Mouse (Mus musculus) myocyte (in vitro differentiated cells): Measurements from ENCODE around the gene Luzp1. TPM values are rescaled to one million over a fixed set of nuclear protein-coding genes. Genes with fewer than 3 reads are reported as not detected.

Source experiments
- H3K27me3 ChIP-seq: one replicate; pipeline ENCODE4 v1.6.1; 2011; ENCODE audit not compliant: control insufficient read depth, insufficient read depth, insufficient read length
- H3K36me3 ChIP-seq: one replicate; pipeline ENCODE4 v1.6.1; 2011; ENCODE audit not compliant: control insufficient read depth, insufficient read depth
- H3K4me2 ChIP-seq: one replicate; pipeline ENCODE4 v1.6.1; 2011; ENCODE audit warnings: low read depth, control low read depth
- H3K4me3 ChIP-seq: one replicate; pipeline ENCODE4 v1.5.1; 2011; ENCODE audit warnings: mild to moderate bottlenecking, control low read depth, moderate library complexity
- H3K79me2 ChIP-seq: one replicate; pipeline ENCODE4 v1.6.1; 2011; ENCODE audit not compliant: control insufficient read depth, insufficient read depth
- H3ac ChIP-seq: one replicate; pipeline ENCODE4 v1.6.1; 2011; ENCODE audit not compliant: control insufficient read depth, insufficient read length
- CEBPB ChIP-seq: IDR thresholded peaks from 2 replicates; pipeline ENCODE4 v1.6.1; 2011; ENCODE audit warnings: mild to moderate bottlenecking, moderate library complexity; ENCODE audit not compliant: poor library complexity, insufficient read depth, severe bottlenecking
- E2F4 ChIP-seq: IDR thresholded peaks from one replicate; pipeline ENCODE4 v1.6.1; 2011; ENCODE audit warnings: mild to moderate bottlenecking, control low read depth, moderate library complexity; ENCODE audit not compliant: insufficient read depth
- MAX ChIP-seq: IDR thresholded peaks from one replicate; pipeline ENCODE4 v1.6.1; 2011; ENCODE audit warnings: low read depth, mild to moderate bottlenecking, control low read depth
- MYOD1 ChIP-seq, 3 experiments: IDR thresholded peaks; one replicate each; pipeline ENCODE4 v1.6.1; 2011; ENCODE audit warnings: control low read depth in 2 of 3, low read depth in 2 of 3, mild to moderate bottlenecking in 2 of 3, moderate library complexity in 1 of 3; ENCODE audit not compliant: insufficient read length in 2 of 3, control insufficient read depth in 1 of 3
- MYOG ChIP-seq, 3 experiments: IDR thresholded peaks; one replicate each; pipeline ENCODE4 v1.6.1; 2011; ENCODE audit warnings: control low read depth in 2 of 3, low read depth in 2 of 3, mild to moderate bottlenecking in 2 of 3; ENCODE audit not compliant: insufficient read length in 2 of 3, control insufficient read depth in 1 of 3, insufficient read depth in 1 of 3
- POLR2A ChIP-seq: IDR thresholded peaks from one replicate; pipeline ENCODE4 v1.6.1; 2011; ENCODE audit warnings: low read depth, mild to moderate bottlenecking, control low read depth, moderate library complexity; ENCODE audit not compliant: insufficient read length
- POLR2AphosphoS2 ChIP-seq: IDR thresholded peaks from one replicate; pipeline ENCODE4 v1.6.1; 2011; ENCODE audit warnings: low read depth, control low read depth; ENCODE audit not compliant: insufficient read length
- REST ChIP-seq: IDR thresholded peaks from one replicate; pipeline ENCODE4 v1.6.1; 2011; ENCODE audit warnings: mild to moderate bottlenecking, control low read depth, moderate library complexity; ENCODE audit not compliant: insufficient read depth, insufficient read length
- SRF ChIP-seq: IDR thresholded peaks from one replicate; pipeline ENCODE4 v1.6.1; 2011; ENCODE audit warnings: low read depth; ENCODE audit not compliant: control insufficient read depth, insufficient read length
- TCF12 ChIP-seq: IDR thresholded peaks from one replicate; pipeline ENCODE4 v1.6.1; 2011; ENCODE audit warnings: mild to moderate bottlenecking, control low read depth; ENCODE audit not compliant: poor library complexity, insufficient read depth, severe bottlenecking
- TCF3 ChIP-seq: IDR thresholded peaks from one replicate; pipeline ENCODE4 v1.6.1; 2011; ENCODE audit warnings: low read depth, control low read depth; ENCODE audit not compliant: insufficient read length
- USF1 ChIP-seq: IDR thresholded peaks from one replicate; pipeline ENCODE4 v1.6.1; 2011; ENCODE audit warnings: low read depth, mild to moderate bottlenecking, control low read depth, moderate library complexity
- polyA plus RNA-seq: library from polyadenylated mRNA; unstranded; fragments of >200 nt; fragmentation: generic; extraction: Trizol; gene quantifications from one replicate; pipeline ENCODE4 v1.2.1, GENCODE M21; 2012; ENCODE audit warnings: missing spikeins

Luzp1 gene
- polyA plus RNA-seq, 1 experiment: 12.5 TPM

DNA sequence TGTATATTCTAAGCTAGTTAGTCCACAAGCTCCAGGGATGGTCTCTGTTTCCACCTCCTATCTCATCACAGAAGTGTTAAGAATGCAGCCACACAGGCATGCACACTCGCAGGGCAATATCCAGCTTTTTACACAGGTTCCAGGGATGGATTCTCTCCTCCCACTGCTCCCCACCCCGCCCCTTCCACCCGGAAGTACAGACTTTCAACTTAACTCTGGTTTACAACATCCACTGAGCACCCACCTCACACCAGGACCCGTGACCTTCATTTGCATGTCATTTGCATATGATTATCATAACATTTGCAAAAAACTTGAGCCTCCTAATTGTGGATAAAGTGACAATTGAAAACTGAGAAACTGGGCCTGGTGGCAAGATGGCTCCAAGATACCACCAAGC is 25.0 kb upstream of the Luzp1 start:
- Histone ChIP-seq H3K27me3 (no peaks in the 10 kb centered on the region), H3ac (no peak overlapping the region), H3K4me3 (no peak overlapping the region), H3K36me3 (no peaks in the 10 kb centered on the region), H3K4me2 (no peak overlapping the region), H3K79me2 (no peaks in the 10 kb centered on the region)
- TF ChIP-seq MYOG (IDR thresholded peaks at IDR 0.05; ENCODE audit: control insufficient read depth in 1 of 3, insufficient read depth in 1 of 3, insufficient read length in 2 of 3, low read depth in 2 of 3) (no peak), MYOD1 (IDR thresholded peaks at IDR 0.05; ENCODE audit: control insufficient read depth in 1 of 3, insufficient read length in 2 of 3, low read depth in 2 of 3) (no peak), USF1 (no peak), REST (no peak), POLR2A (no peak), E2F4 (no peak), CEBPB (no peak), TCF12 (no peak)

DNA sequence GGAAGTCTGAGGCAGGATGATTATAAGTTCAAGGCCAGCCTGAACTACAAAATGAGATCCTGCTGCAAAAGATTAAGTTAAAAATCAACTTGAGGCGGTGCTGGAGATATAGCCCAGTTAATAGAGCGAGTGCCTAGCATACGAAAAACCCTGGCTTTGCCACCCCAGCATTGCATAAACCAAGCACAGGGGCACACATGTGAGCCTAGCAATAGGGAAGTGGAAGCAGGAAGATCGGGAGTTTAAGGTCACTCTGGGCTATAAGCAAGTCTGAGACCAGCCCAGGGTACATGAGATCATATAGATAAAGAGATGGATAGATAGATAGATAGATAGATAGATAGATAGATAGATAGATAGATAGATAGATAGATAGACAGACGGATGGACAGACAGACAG is 19.8 kb upstream of the Luzp1 start:
- H3K27me3 ChIP-seq: no peaks in the 10 kb centered on the region
- H3K4me2 ChIP-seq: no peak overlapping the region
- TF ChIP-seq USF1 (no peak), POLR2AphosphoS2 (no peak), MAX (no peak), MYOG (IDR thresholded peaks at IDR 0.05; ENCODE audit: control insufficient read depth in 1 of 3, insufficient read depth in 1 of 3, insufficient read length in 2 of 3, low read depth in 2 of 3) (no peak), E2F4 (no peak)
- no peaks in the 10 kb centered on the region for H3K36me3 ChIP-seq
- no peak overlapping the region for H3ac ChIP-seq
- H3K4me3 ChIP-seq: no peak overlapping the region
- H3K79me2 ChIP-seq: no peaks in the 10 kb centered on the region

DNA sequence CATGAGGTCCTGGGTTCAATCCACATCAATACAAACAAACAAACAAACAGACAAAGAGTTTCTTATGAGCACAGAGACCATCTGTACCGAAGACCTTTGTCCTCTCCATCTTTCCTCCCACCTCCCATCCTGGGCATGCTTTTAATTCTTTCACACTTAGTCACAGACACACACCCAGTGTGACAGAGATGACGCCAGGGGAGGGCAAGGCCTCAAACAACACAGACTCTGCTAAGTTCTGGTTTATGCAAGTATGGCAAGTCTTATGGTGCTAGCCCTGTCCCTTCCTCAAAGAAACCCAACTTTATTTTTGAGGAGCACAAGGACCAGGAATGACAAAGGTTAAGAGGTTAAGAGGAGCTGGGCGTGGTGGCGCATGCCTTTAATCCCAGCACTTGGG is 19.3 kb upstream of the Luzp1 start:
- Histone ChIP-seq H3ac (no peak overlapping the region), H3K4me3 (no peak overlapping the region), H3K79me2 (no peaks in the 10 kb centered on the region), H3K36me3 (no peaks in the 10 kb centered on the region), H3K4me2 (no peak overlapping the region), H3K27me3 (no peaks in the 10 kb centered on the region)
- TF ChIP-seq E2F4 (no peak), REST (no peak), POLR2AphosphoS2 (no peak), USF1 (no peak), TCF12 (no peak), MYOD1 (IDR thresholded peaks at IDR 0.05; ENCODE audit: control insufficient read depth in 1 of 3, insufficient read length in 2 of 3, low read depth in 2 of 3) (no peak)

DNA sequence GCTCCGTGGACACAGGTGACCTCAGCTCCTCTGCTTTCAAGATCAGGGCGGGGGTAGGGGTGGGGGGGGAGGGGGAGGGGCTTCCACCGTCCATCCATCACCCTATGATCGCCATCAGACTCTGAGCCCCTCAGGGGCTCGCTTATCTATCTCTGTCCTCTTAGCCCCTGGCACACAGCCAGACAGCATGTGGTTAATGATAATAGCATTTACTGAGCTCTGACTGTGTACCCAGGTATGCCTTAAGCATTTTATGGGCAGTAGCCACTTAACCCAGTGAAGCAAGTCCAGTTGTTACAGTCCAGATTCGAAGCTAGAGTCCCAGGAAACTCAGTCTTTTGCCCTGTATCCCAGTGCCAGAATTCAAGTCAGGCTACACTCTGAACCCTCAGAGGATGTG is 18.0 kb upstream of the Luzp1 start:
- TF ChIP-seq POLR2A (no peak), MYOD1 (IDR thresholded peaks at IDR 0.05; ENCODE audit: control insufficient read depth in 1 of 3, insufficient read length in 2 of 3, low read depth in 2 of 3) (no peak), CEBPB (no peak), USF1 (no peak), REST (no peak), TCF12 (no peak), MAX (no peak), MYOG (IDR thresholded peaks at IDR 0.05; ENCODE audit: control insufficient read depth in 1 of 3, insufficient read depth in 1 of 3, insufficient read length in 2 of 3, low read depth in 2 of 3) (no peak), POLR2AphosphoS2 (no peak), SRF (no peak), E2F4 (no peak), TCF3 (no peak)
- Histone ChIP-seq H3K79me2 (no peaks in the 10 kb centered on the region), H3K27me3 (no peaks in the 10 kb centered on the region), H3K4me3 (no peak overlapping the region), H3K4me2 (no peak overlapping the region), H3K36me3 (no peaks in the 10 kb centered on the region), H3ac (no peak overlapping the region)

GRCm38 (mm10) chr4:136452286-136452685 is 17.3 kb upstream of the Luzp1 start:
- Histone ChIP-seq H3K79me2 (no peaks in the 10 kb centered on the region), H3K4me3 (no peak overlapping the region), H3K4me2 (no peak overlapping the region), H3ac (no peak overlapping the region), H3K36me3 (no peaks in the 10 kb centered on the region), H3K27me3 (no peaks in the 10 kb centered on the region)
- no peak for TF ChIP-seq POLR2A
- TF ChIP-seq REST: no peak
- TF ChIP-seq TCF12: no peak
- no peak for TF ChIP-seq TCF3
- no peak for TF ChIP-seq MAX
- TF ChIP-seq CEBPB: no peak
- TF ChIP-seq MYOD1 (IDR thresholded peaks at IDR 0.05; ENCODE audit: control insufficient read depth in 1 of 3, insufficient read length in 2 of 3, low read depth in 2 of 3): no peak
- TF ChIP-seq SRF: no peak
- no peak for TF ChIP-seq MYOG (IDR thresholded peaks at IDR 0.05; ENCODE audit: control insufficient read depth in 1 of 3, insufficient read depth in 1 of 3, insufficient read length in 2 of 3, low read depth in 2 of 3)
- TF ChIP-seq E2F4: no peak
- no peak for TF ChIP-seq USF1
- TF ChIP-seq POLR2AphosphoS2: no peak
